Mouse (Mus musculus): ENCODE results near the gene Opalin. TPM values are rescaled to one million over a fixed set of nuclear protein-coding genes. Genes with fewer than 3 reads are reported as not detected.

Gene Opalin
- polyA plus RNA-seq, 1 experiment from 2014 or later = not detected

DNA sequence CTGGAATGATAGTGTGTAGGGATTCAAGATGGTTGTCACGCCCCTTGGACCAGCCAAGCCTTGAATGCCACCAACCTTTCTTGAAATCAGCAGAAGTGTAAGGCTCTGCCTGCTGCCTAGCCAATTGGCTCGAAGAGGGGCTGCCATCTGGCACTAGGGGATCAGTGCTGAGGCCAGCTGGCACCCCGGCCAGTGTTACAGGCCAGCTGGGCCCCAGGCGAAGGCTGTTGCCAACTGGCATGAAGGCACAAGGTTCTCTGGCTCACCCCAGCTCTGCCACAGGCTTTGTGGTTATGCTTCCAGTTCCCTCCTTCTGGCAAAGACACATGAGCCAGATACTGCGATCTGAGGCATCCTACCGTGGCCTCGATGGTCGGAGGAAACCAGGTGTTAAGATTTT, 24.5 kb upstream of the Opalin start:
- Histone ChIP-seq H3K27ac (0 out of 2 replicates have a peak overlapping the region, but pooled peaks have one; percentile 20), H3K9me3 (no peaks in the 10 kb centered on the region), H3K36me3 (no peaks in the 10 kb centered on the region), H3K4me3 (no peak overlapping the region), H3K4me1 (replicated peaks) (peaks cover 11% of the 10 kb centered on the region; the same call in 1 of the 2 replicates), H3K27me3 (peaks cover 17% of the 10 kb centered on the region), H3K4me2 (no peak overlapping the region), H3K9ac (no peak overlapping the region)
- ATAC-seq (ENCODE audit: low FRiP score) = peak; percentile 77
- 75% methylated on average over 8 of the region's 8 CpGs for WGBS

DNA sequence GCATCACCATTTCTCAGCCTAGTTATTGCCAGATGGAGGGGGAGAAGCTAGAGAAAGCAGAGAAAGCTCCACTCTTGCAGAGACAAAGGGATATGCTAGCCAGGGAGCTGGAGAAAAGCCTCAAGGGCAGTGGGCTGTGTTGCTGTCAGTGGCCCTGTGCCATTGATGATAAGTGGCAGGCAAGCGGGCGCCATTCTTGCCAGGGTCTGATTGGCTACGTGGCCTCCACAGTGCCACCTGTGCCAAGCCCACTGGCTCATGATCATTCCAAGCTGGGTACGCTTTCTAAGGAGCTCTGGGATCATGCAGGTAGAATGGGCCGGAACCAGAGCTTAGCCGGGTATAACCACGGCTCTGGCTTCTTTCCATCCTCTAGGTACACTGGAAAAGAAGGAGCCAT, 23.9 kb upstream of the Opalin start:
- Histone ChIP-seq H3K9me3 (no peaks in the 10 kb centered on the region), H3K36me3 (no peaks in the 10 kb centered on the region), H3K27me3 (peaks cover 15% of the 10 kb centered on the region), H3K4me1 (replicated peaks) (peaks cover 11% of the 10 kb centered on the region; the same call in 1 of the 2 replicates), H3K4me2 (no peak overlapping the region), H3K27ac (0 out of 2 replicates have a peak overlapping the region, but pooled peaks have one; percentile 20), H3K4me3 (no peak overlapping the region), H3K9ac (no peak overlapping the region)
- WGBS = 95% methylated on average over 7 of the region's 7 CpGs
- ATAC-seq (ENCODE audit: low FRiP score) = peak; percentile 71

DNA sequence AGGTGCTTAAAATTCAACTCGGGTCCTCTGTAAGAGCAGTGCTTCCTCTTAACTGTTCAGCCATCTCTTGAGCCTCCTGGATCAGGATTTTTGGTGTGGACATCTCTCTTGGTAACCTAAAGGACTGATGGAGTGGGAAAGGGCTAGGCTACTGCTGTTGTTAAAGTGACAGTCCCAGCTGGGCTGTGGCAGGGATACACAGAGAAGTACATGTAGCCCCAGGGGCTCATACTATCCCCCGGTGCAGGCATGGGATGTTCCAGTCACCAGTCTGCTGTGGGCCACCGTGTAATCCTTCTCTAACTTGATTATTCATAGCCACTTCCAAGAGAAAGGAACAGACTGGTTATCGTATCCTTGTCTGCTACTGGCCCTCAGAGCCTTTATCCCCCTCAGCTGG, 20.1 kb upstream of the Opalin start:
- peaks cover 12% of the 10 kb centered on the region; the same call in 1 of the 2 replicates for H3K27me3 ChIP-seq

DNA sequence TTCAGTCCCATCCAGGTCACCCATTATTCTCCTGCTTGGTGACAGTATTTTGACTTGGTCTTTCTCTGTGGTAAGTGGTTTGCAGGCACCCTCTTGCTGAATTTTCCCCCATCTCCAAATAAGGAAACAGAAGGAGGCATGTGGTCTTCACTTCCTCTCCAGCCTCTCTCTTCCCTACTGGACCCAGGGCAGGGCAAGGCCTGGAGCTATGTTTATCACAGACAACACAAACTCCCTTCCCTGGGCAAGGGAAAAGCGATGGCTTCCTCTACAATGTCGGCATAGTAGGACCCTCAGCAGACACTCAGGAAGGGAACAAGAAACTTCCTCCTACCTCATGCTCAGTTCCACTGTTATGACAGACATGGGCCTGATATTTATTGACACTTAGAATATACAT, 15.0 kb upstream of the Opalin start:
- Histone ChIP-seq H3K36me3 (no peaks in the 10 kb centered on the region), H3K9me3 (no peaks in the 10 kb centered on the region), H3K27me3 (peaks cover 12% of the 10 kb centered on the region), H3K4me2 (no peak overlapping the region), H3K9ac (no peak overlapping the region), H3K4me1 (replicated peaks) (no peaks in the 10 kb centered on the region), H3K27ac (no peak overlapping the region), H3K4me3 (no peak overlapping the region)
- 80% methylated on average over 2 of the region's 2 CpGs for WGBS
- ATAC-seq (ENCODE audit: low FRiP score) = no peak

More for the DNA sequence above, 20.1 kb upstream of the Opalin start:
- Histone ChIP-seq H3K27ac (no peak overlapping the region), H3K4me1 (replicated peaks) (peaks cover 11% of the 10 kb centered on the region; the same call in 1 of the 2 replicates), H3K4me3 (no peak overlapping the region), H3K36me3 (no peaks in the 10 kb centered on the region), H3K9me3 (no peaks in the 10 kb centered on the region), H3K9ac (no peak overlapping the region), H3K4me2 (no peak overlapping the region)
- no peak for ATAC-seq (ENCODE audit: low FRiP score)
- 55% methylated on average over 4 of the region's 4 CpGs for WGBS

DNA sequence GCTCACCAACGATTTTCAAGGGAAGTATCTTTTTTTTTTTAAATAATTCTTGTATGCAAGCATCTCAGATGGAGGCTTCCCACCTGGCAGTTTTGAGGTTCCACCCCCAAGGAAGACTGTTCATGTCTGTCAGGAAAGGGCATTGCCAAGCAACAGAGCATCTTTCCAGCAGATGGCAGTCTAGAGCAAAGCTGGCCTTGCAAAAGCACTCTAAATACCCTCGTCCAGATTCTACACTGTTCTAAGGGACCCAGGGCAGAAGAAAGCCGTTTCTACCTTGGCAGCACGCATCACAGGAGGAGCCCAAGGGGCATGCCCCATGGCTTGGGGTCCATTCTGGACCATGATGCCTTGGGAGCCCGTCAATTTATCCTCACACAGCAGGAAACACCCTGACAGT, 12.9 kb upstream of the Opalin start:
- Histone ChIP-seq H3K27me3 (peaks cover 10% of the 10 kb centered on the region), H3K9ac (no peak overlapping the region), H3K9me3 (no peaks in the 10 kb centered on the region), H3K36me3 (no peaks in the 10 kb centered on the region), H3K27ac (no peak overlapping the region), H3K4me2 (no peak overlapping the region), H3K4me1 (replicated peaks) (no peaks in the 10 kb centered on the region), H3K4me3 (no peak overlapping the region)
- ATAC-seq (ENCODE audit: low FRiP score) = peak; percentile 26; the same call in 1 of the 2 replicates
- 11% methylated on average over 5 of the region's 5 CpGs for WGBS

DNA sequence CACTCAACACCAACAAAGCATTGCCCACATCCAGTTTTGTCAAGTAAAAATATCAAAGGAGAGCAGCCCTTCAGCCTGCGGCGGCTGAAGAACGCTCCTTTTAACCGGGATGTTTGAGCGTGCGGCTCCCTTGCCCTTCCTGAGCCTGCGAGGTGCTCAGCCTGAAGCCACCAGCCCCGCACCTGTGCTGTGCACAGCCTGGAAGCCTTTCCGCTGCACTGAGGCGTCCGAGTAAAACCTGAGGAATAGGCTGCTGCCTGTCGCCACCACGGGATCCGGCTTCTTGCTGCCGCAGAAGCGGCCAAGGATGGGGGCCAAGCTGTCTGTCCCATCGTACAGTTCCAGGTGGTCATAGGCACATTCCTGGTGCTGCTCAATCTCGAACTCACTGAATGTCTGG, 11.6 kb upstream of the Opalin start:
- Histone ChIP-seq H3K4me2 (0 out of 2 replicates have a peak overlapping the region, but pooled peaks have one; percentile 14), H3K27me3 (peaks cover 10% of the 10 kb centered on the region), H3K4me1 (replicated peaks) (no peaks in the 10 kb centered on the region), H3K9ac (no peak overlapping the region), H3K27ac (no peak overlapping the region), H3K36me3 (no peaks in the 10 kb centered on the region), H3K4me3 (no peak overlapping the region), H3K9me3 (no peaks in the 10 kb centered on the region)
- no peak for ATAC-seq (ENCODE audit: low FRiP score)
- 53% methylated on average over 18 of the region's 18 CpGs for WGBS

DNA sequence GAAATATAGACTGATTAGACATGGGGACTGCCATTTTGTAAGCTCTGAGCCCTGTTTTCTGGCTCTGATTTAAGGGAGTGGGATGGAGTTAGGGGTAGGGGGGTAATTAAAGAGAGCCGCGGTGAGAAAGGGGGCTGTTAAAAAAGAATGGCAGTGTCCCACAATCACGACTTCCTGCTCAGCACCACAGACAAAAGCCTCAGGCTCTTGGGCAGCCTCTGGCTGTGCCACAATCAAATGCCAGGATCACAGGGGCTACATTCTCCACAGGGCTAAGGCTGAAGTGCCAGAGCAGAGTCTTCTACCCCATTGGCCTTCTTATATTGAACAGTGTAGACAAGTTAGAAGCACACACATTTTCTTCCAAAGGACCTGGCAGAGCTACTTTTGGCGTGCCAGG, 11.0 kb upstream of the Opalin start:
- ATAC-seq (ENCODE audit: low FRiP score) = no peak
- H3K4me1 ChIP-seq (replicated peaks) = no peaks in the 10 kb centered on the region
- H3K4me2 ChIP-seq = no peak overlapping the region
- H3K9ac ChIP-seq = no peak overlapping the region
- H3K27me3 ChIP-seq = peaks cover 10% of the 10 kb centered on the region
- no peak overlapping the region for H3K4me3 ChIP-seq
- 42% methylated on average over 4 of the region's 4 CpGs for WGBS
- no peak overlapping the region for H3K27ac ChIP-seq
- H3K36me3 ChIP-seq = no peaks in the 10 kb centered on the region
- no peaks in the 10 kb centered on the region for H3K9me3 ChIP-seq

DNA sequence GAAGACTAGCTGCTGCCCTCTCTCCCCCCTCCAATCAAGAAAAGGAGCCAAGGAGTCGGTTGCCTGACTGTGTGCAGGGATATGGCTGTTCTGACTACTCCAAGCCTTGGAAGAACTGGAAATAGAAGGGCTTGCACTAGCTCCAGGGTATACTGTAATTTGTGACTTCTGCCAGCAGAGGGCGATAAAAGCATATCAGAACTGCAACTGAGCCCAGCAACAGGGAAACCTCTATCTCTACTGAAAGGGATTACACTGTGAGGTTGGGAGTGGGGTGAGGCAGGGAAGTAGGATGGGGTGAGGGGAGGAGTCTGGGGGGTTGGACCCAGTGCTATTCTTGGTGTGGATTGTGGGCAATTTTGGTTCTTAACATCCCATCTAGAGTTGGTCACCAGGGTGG, 9.8 kb upstream of the Opalin start:
- H3K9me3 ChIP-seq = no peaks in the 10 kb centered on the region
- H3K36me3 ChIP-seq = no peaks in the 10 kb centered on the region
- no peak overlapping the region for H3K27ac ChIP-seq
- H3K4me3 ChIP-seq = no peak overlapping the region
- H3K27me3 ChIP-seq = peaks cover 10% of the 10 kb centered on the region
- peaks cover 5% of the 10 kb centered on the region for H3K4me1 ChIP-seq (replicated peaks)
- H3K9ac ChIP-seq = no peak overlapping the region
- peak; percentile 50 for ATAC-seq (ENCODE audit: low FRiP score)
- no peak overlapping the region for H3K4me2 ChIP-seq
- 7% methylated on average over 2 of the region's 2 CpGs for WGBS

DNA sequence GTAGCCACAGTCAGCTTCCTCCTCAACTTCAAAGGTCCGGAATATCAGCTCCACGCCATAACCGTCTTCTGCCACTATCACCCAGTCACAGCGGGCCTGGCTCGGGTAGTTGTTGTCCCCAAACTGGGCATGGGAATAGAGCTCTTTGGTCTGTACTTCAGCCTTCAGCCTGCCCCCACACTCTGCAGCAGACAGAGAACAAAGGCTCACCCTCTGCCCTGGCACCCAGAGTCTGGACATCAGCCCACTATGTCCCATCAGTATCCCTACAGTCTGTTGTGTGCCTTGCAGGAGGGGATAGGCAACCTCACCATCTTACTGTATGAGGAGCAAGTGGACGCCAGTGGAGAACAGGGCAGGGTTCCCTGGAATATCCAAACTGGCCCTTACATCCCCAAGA, 9.4 kb upstream of the Opalin start:
- 86% methylated on average over 6 of the region's 6 CpGs for WGBS
- H3K4me2 ChIP-seq = no peak overlapping the region

DNA sequence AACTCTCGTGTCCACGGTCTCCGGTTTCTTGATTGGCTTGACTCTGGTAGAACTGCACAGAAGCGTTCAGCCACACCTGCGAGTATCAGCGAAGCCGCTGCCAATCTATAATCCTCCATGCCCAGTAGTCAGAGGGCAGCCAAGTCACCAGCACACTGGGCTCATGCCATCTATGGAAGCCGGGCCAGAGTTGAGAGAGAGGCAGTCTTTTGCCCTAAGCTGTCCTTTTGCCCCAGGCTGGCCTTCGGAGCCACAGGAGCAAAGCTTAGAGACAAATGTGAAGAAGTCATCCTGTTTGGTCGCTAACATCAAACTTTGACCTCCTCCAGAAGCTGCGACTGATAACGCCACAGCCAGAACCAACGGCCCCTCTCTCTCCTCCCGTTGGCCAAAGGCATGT, 6.7 kb upstream of the Opalin start:
- Histone ChIP-seq H3K27ac (no peak overlapping the region), H3K4me2 (no peak overlapping the region), H3K9me3 (no peaks in the 10 kb centered on the region), H3K27me3 (peaks cover 3% of the 10 kb centered on the region), H3K9ac (no peak overlapping the region), H3K36me3 (no peaks in the 10 kb centered on the region), H3K4me3 (no peak overlapping the region), H3K4me1 (replicated peaks) (peaks cover 12% of the 10 kb centered on the region)
- 95% methylated on average over 14 of the region's 14 CpGs for WGBS
- ATAC-seq (ENCODE audit: low FRiP score) = no peak

More for the DNA sequence above, 9.4 kb upstream of the Opalin start:
- peaks cover 9% of the 10 kb centered on the region for H3K4me1 ChIP-seq (replicated peaks)
- no peaks in the 10 kb centered on the region for H3K9me3 ChIP-seq
- H3K4me3 ChIP-seq = no peak overlapping the region
- no peak overlapping the region for H3K27ac ChIP-seq
- H3K27me3 ChIP-seq = peaks cover 10% of the 10 kb centered on the region
- ATAC-seq (ENCODE audit: low FRiP score) = 0 out of 2 replicates have a peak, but pooled peaks have one; percentile 19
- H3K9ac ChIP-seq = no peak overlapping the region
- no peaks in the 10 kb centered on the region for H3K36me3 ChIP-seq

DNA sequence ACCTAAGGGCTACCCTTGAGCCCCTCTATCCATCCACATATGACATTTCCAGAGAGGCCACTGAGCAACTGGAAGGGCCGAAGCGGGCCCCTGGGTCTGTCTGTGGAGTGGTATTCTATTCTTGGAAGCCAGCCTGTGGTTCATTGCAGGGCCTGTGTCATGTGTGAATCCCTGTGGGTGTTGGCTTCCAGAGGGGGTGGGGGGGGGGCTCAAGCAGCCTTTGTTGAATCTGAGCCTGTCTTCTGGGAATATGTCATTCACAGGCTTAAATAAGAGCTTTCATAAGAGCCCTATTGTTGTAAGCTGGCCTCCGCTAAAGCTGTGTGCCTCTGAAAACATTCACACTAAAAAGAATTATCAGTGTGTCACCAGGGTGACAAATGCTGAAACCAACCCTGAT, 4.7 kb upstream of the Opalin start:
- no peak overlapping the region for H3K4me3 ChIP-seq
- peaks cover 12% of the 10 kb centered on the region for H3K4me1 ChIP-seq (replicated peaks)
- H3K27me3 ChIP-seq = no peaks in the 10 kb centered on the region
- 25% methylated on average over 3 of the region's 3 CpGs for WGBS
- no peaks in the 10 kb centered on the region for H3K9me3 ChIP-seq
- no peak for ATAC-seq (ENCODE audit: low FRiP score)
- no peak overlapping the region for H3K4me2 ChIP-seq
- no peaks in the 10 kb centered on the region for H3K36me3 ChIP-seq
- peak overlapping the region; percentile 42; the same call in 1 of the 2 replicates for H3K27ac ChIP-seq
- no peak overlapping the region for H3K9ac ChIP-seq

DNA sequence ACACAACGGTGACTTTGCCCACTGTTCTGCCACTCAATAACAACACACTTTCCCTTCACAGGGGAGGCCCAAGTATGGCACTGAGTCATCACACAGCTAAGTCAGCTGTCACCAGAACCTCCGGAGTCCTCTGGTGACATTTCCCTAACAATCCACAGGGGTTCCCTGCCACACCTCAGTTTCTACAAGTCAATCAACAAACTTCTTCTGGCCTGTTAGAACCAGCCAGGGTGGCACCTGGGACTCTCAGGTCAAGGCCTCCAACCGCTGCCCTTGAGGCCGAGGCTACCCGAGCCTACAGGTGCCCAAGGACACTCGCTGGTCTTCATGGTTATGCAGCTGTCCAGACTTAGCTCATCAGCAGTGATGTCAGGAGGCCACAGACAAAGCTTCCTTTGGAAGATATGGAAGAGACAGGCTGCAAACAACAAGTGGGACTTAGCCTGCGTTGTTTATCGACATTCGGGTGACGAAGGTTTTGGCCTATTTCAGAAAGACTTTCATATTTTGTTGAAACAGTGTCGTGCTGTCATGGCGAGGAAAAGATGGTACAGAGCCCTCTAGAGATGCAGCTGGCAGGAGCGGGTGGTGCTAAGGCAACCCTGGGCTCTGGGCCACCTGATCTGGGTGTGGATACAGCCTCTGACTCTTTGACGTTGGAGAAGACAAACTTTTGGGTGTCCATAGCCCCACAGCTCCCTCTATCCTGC, 3.0 kb downstream of the Opalin start:
- no peak overlapping the region for H3K4me2 ChIP-seq
- no peak overlapping the region for H3K9ac ChIP-seq
- WGBS = 88% methylated on average over 14 of the region's 14 CpGs
- no peaks in the 10 kb centered on the region; the same call in 1 of the 2 replicates for H3K27me3 ChIP-seq
- no peaks in the 10 kb centered on the region for H3K9me3 ChIP-seq
- H3K4me1 ChIP-seq (replicated peaks) = no peaks in the 10 kb centered on the region
- no peak for ATAC-seq (ENCODE audit: low FRiP score)
- H3K27ac ChIP-seq = no peak overlapping the region
- H3K4me3 ChIP-seq = no peak overlapping the region
- H3K36me3 ChIP-seq = no peaks in the 10 kb centered on the region

DNA sequence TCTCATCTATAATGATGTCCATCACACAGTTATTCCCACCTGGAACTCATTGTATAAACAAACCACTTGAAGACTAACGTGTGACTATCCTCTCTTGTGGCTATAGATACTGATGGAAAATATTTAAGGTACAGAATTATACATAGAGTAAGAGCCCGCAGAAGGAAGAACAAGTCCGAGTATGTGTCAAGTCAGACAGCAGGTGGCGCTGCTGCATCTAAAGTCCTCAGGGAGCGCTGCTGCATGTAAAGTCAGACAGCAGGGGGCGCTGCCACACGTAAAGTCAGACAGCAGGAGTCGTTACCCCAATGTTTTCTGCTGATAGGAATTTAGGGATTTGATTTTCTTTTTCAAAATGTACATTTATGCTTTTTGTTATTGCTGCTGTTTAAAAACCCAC, 5.4 kb downstream of the Opalin start:
- H3K4me3 ChIP-seq = no peak overlapping the region
- H3K9me3 ChIP-seq = no peaks in the 10 kb centered on the region
- no peak overlapping the region for H3K4me2 ChIP-seq
- no peak overlapping the region for H3K9ac ChIP-seq
- H3K36me3 ChIP-seq = no peaks in the 10 kb centered on the region
- ATAC-seq (ENCODE audit: low FRiP score) = no peak
- WGBS = 7% methylated on average over 8 of the region's 8 CpGs
- H3K27ac ChIP-seq = no peak overlapping the region
- H3K27me3 ChIP-seq = no peaks in the 10 kb centered on the region; the same call in 1 of the 2 replicates
- H3K4me1 ChIP-seq (replicated peaks) = no peaks in the 10 kb centered on the region

Data from hindbrain, embryonic 13.5 days (tissue).